Mouse (Mus musculus) lung, embryonic 14.5 days (tissue): ENCODE results near the gene Nexmif. TPM values are rescaled to one million over a fixed set of nuclear protein-coding genes. Genes with fewer than 3 reads are reported as not detected.

ENCODE experiments used
- ATAC-seq: fragments of 200-750 bp; cut with Nextera tagmentation; 2 replicates; pipeline ENCODE4 v1.8.0; 2017; ENCODE audit warnings: mild to moderate bottlenecking, moderate TSS enrichment, moderate library complexity; ENCODE audit not compliant: insufficient read depth
- DNase-seq: peaks from one replicate; pipeline ENCODE4 v3.0.0-alpha.2; 2015
- H3K27ac ChIP-seq: fragments of 300-500 bp; sonication (generic); 2 replicates; pipeline ENCODE4 v1.5.1; 2014; ENCODE audit warnings: low read depth, mild to moderate bottlenecking, moderate library complexity
- H3K27me3 ChIP-seq: fragments of 300-500 bp; sonication (generic); 2 replicates; pipeline ENCODE4 v1.6.1; 2014; ENCODE audit warnings: low read length, control low read depth; ENCODE audit not compliant: insufficient read depth
- H3K36me3 ChIP-seq: fragments of 300-500 bp; sonication (generic); 2 replicates; pipeline ENCODE4 v1.6.1; 2014; ENCODE audit warnings: control low read depth; ENCODE audit not compliant: insufficient read depth
- H3K4me1 ChIP-seq: fragments of 300-500 bp; sonication (generic); 2 replicates; pipeline ENCODE4 v1.6.1; 2014; ENCODE audit warnings: antibody characterized with exemption, control low read depth; ENCODE audit not compliant: insufficient read depth
- H3K4me2 ChIP-seq: fragments of 300-500 bp; sonication (generic); 2 replicates; pipeline ENCODE4 v1.6.1; 2014; ENCODE audit warnings: mild to moderate bottlenecking
- H3K4me3 ChIP-seq: fragments of 300-500 bp; sonication (generic); 2 replicates; pipeline ENCODE4 v1.5.1; 2014; ENCODE audit warnings: low read depth, low read length
- H3K9ac ChIP-seq: fragments of 300-500 bp; sonication (generic); 2 replicates; pipeline ENCODE4 v1.6.1; 2014
- H3K9me3 ChIP-seq: fragments of 300-500 bp; sonication (generic); 2 replicates; pipeline ENCODE4 v1.6.1; 2016; ENCODE audit warnings: low read depth, low read length, control low read depth
- CTCF ChIP-seq: IDR thresholded peaks from 2 replicates; pipeline ENCODE4 v1.5.1; 2016; ENCODE audit warnings: antibody characterized with exemption, low read depth
- WGBS: fragments of 180-500 bp; shearing (Covaris S2); extraction: QIAGEN DNeasy Blood & Tissue Kit; methylation state at CpG from one replicate; pipeline ENCODE4 v1.1.7; 2014; 5-methylcytosine and 5-hydroxymethylcytosine counted together
- microRNA counts: library from miRNA; unstranded; fragments of <30 nt; microRNA quantifications from one replicate; lab custom pipeline; 2016
- microRNA-seq: library from miRNA; unstranded; fragments of <30 nt; microRNA quantifications from one replicate; pipeline ENCODE4, GENCODE M21; 2016; ENCODE audit warnings: borderline number of aligned reads
- polyA plus RNA-seq: library from polyadenylated mRNA; unstranded; fragments of >200 nt; fragmentation: Nextera tagmentation; extraction: Ambion mirVana; gene quantifications from 2 replicates; pipeline ENCODE4 v1.2.1, GENCODE M21; 2014

Nexmif gene
- polyA plus RNA-seq, 1 experiment from 2014 or later, result 8.0 TPM

DNA sequence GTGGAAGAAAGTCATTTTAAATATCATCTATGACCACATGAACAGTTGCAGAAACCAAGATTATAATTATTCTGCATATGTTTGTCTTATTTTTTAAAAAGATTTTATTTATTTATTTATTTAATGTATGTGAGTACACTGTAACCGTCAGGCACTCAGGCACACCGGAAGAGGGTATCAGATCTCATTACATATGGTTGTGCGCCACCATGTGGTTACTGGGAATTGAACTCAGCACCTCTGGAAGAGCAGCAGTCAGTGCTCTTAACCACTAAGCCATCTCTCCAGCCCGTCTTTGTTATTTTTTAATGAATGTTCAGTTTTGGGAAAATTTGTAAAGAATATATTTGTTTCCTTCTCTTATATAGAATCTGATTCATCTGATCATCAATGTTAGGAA, 168.2 kb downstream of the Nexmif start:
- Histone ChIP-seq H3K4me2 (no peak overlapping the region), H3K9me3 (no peaks in the 10 kb centered on the region), H3K4me1 (no peaks in the 10 kb centered on the region), H3K4me3 (no peak overlapping the region), H3K27ac (no peak overlapping the region), H3K36me3 (no peaks in the 10 kb centered on the region), H3K27me3 (no peaks in the 10 kb centered on the region), H3K9ac (no peak overlapping the region)
- DNase-seq (peak; percentile 35), ATAC-seq (no peak)
- 34% methylated on average over 4 of the region's 4 CpGs for WGBS
- TF ChIP-seq CTCF, result peak; percentile 37

MicroRNA genes within 50 kb of the gene (microRNA counts, 519-probe panel; counts per million panel counts)
- 2,833 counts per million, percentile 52 among the panel's probes with 10 or more counts for microRNA mmu-miR-672 (lab: Ali Mortazavi, UCI)

Small RNA genes within 50 kb of the gene (microRNA-seq; reads per million reads assigned to microRNA genes)
- not detected for gene Gm24993
- 545 reads per million, percentile 67 among the genes with 10 or more reads in this experiment for gene Mir672

Other genes starting within 250 kb of the Nexmif start
- 52.7 and 53.9 TPM in 2 replicates for gene Rlim, start 219.9 kb downstream of the Nexmif start, polyA plus RNA-seq
- 15.4 and 15.9 TPM in 2 replicates for gene Abcb7, start 212.7 kb upstream of the Nexmif start, polyA plus RNA-seq